Mouse (Mus musculus) heart, adult 2 months (tissue): Measurements from ENCODE around the gene Atp6v0d1. TPM values are rescaled to one million over a fixed set of nuclear protein-coding genes. Genes with fewer than 3 reads are reported as not detected.
A peak's percentile ranks its signal among the peaks of the same experiment; 100 is the strongest.

Source experiments
- DNase-seq, 2 experiments: peaks; one replicate each; pipeline ENCODE4 v3.0.0; 2021
- H3K27ac ChIP-seq: fragments of 200-600 bp; 2 replicates; pipeline ENCODE4 v1.8.1; 2022
- H3K27me3 ChIP-seq: fragments of 200-500 bp; 2 replicates; pipeline ENCODE4 v1.6.1; 2012; ENCODE audit warnings: mild to moderate bottlenecking, low read length, inconsistent platforms, mixed read lengths; ENCODE audit not compliant: control insufficient read depth, insufficient read depth
- H3K36me3 ChIP-seq: fragments of 200-500 bp; 2 replicates; pipeline ENCODE4 v1.6.1; 2012; ENCODE audit warnings: low read length, inconsistent platforms; ENCODE audit not compliant: control insufficient read depth, insufficient read depth
- H3K4me1 ChIP-seq: fragments of 200-500 bp; 2 replicates; pipeline ENCODE4 v1.6.1; 2011; ENCODE audit warnings: low read length; ENCODE audit not compliant: control insufficient read depth, insufficient read depth
- H3K4me3 ChIP-seq: fragments of 200-600 bp; 2 replicates; pipeline ENCODE4 v1.8.1; 2022
- H3K79me2 ChIP-seq: fragments of 200-500 bp; replicated peaks from 2 replicates; pipeline ENCODE4 v1.6.1; 2012; ENCODE audit warnings: mild to moderate bottlenecking, inconsistent platforms, low read length, moderate library complexity, mixed read lengths; ENCODE audit not compliant: control insufficient read depth, insufficient read depth
- H3K9ac ChIP-seq: fragments of 200-500 bp; 2 replicates; pipeline ENCODE4 v1.6.1; 2012; ENCODE audit warnings: low read depth, mild to moderate bottlenecking, control low read depth, inconsistent platforms, low read length, mixed read lengths
- CTCF ChIP-seq: fragments of 200-600 bp; IDR thresholded peaks from 2 replicates; pipeline ENCODE4 v1.8.1; 2022; ENCODE audit warnings: antibody characterized with exemption, mild to moderate bottlenecking, moderate library complexity
- EP300 ChIP-seq: fragments of 200-500 bp; IDR thresholded peaks from 2 replicates; pipeline ENCODE4 v1.6.1; 2011; ENCODE audit warnings: low read depth, low read length, control low read depth; ENCODE audit not compliant: insufficient read depth
- POLR2A ChIP-seq: fragments of 200-500 bp; IDR thresholded peaks from 2 replicates; pipeline ENCODE4 v1.6.1; 2011; ENCODE audit warnings: mild to moderate bottlenecking, low read depth, low read length, control low read depth; ENCODE audit not compliant: insufficient read depth
- WGBS: fragments of 180-500 bp; shearing (Covaris S2); methylation state at CpG from one replicate; pipeline ENCODE4 v1.1.7; 2018; 5-methylcytosine and 5-hydroxymethylcytosine counted together
- intact Hi-C: fragments of 180-260 bp; cut with DNase I; formaldehyde crosslinking; loops from one replicate; pipeline ENCODE4 v1.15.1; 2025
- polyA plus RNA-seq: library from polyadenylated mRNA; depleted of rRNA; stranded (reverse); fragments of >200 nt; gene quantifications from 2 replicates; pipeline ENCODE4 v1.2.3, GENCODE M21; 2012
- total RNA-seq, 2 experiments: library from RNA; stranded (reverse); gene quantifications; 2 replicates each; pipeline ENCODE4 v1.2.3; 2021

Gene Atp6v0d1
- total and polyA plus RNA-seq, 3 experiments: 46.4 to 61.7 (median 48.9) TPM

GRCm38 (mm10) chr8:105489281-105489680 is 76.6 kb downstream of the Atp6v0d1 start:
- H3K27me3 ChIP-seq: no peaks in the 10 kb centered on the region
- TF ChIP-seq EP300 (no peak), POLR2A (no peak), CTCF (no peak)
- no peak overlapping the region for H3K4me3 ChIP-seq
- no peaks in the 10 kb centered on the region for H3K36me3 ChIP-seq
- H3K4me1 ChIP-seq: no peaks in the 10 kb centered on the region; the same call in 1 of the 2 replicates
- no peaks in the 10 kb centered on the region; the same call in 1 of the 2 replicates for H3K79me2 ChIP-seq
- WGBS: 61% methylated on average over 1 of the region's 1 CpGs
- DNase-seq: no peak
- H3K27ac ChIP-seq: no peak overlapping the region
- no peak overlapping the region for H3K9ac ChIP-seq
- intact Hi-C loops: no loop called here

DNA sequence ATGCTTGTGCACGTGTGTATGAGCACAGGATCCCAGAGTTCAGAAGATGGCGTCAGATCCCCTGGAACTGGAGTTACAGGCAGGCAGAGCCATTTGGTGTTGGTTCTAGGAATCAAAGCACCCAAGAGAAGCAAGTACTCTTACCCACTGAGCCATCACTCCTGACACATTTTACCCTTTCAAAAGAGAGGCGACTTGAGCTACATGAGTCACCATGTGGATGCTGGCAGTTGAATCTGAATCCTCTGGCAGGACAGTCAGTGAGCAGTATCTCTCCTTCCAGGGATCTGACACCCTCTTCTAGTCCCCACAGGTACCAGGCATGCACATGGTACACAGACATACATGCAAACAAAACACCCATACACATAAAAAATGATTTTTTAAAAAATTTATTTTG is 77.8 kb downstream of the Atp6v0d1 start:
- H3K4me3 ChIP-seq: no peak overlapping the region
- H3K79me2 ChIP-seq: no peaks in the 10 kb centered on the region; the same call in 1 of the 2 replicates
- no peak for TF ChIP-seq POLR2A
- TF ChIP-seq CTCF: no peak
- TF ChIP-seq EP300: no peak
- intact Hi-C loops: no loop called here
- H3K27me3 ChIP-seq: no peaks in the 10 kb centered on the region
- WGBS: 75% methylated on average over 3 of the region's 3 CpGs
- no peak overlapping the region for H3K27ac ChIP-seq
- peaks cover 2% of the 10 kb centered on the region; the same call in 1 of the 2 replicates for H3K36me3 ChIP-seq
- H3K4me1 ChIP-seq: no peaks in the 10 kb centered on the region; the same call in 1 of the 2 replicates
- H3K9ac ChIP-seq: no peak overlapping the region
- no peak for DNase-seq

DNA sequence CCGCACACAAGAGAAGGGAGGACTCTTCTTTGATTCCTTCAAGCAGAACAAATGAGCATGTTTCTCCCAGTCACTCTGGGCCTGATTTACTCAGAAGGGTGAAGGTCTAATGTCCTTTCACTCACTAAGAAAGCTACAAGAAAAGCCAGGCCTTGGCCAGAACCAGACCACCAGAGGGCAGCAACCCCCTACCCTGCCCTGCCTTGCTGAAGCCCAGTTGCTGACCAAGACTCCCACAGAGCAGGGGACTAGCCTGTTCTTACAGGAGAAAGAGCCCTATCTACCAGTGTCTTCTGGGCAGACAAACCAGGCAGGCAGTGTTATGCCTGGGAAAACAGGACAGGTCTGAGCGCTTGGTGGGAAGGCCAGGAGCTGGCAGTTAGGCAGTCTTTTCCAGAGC is 81.5 kb downstream of the Atp6v0d1 start:
- Histone ChIP-seq H3K9ac (no peak overlapping the region), H3K4me1 (no peaks in the 10 kb centered on the region; the same call in 1 of the 2 replicates), H3K79me2 (no peaks in the 10 kb centered on the region), H3K27me3 (no peaks in the 10 kb centered on the region), H3K27ac (peak overlapping the region; percentile 60), H3K4me3 (no peak overlapping the region), H3K36me3 (peaks cover 2% of the 10 kb centered on the region; the same call in 1 of the 2 replicates)
- 49% methylated on average over 2 of the region's 2 CpGs for WGBS
- 0 out of 2 replicates have a peak, but pooled peaks have one; percentile 39 for TF ChIP-seq EP300
- TF ChIP-seq POLR2A: no peak
- peak; percentile 76 for TF ChIP-seq CTCF
- peak; percentile 67 to 77 for DNase-seq
- intact Hi-C loops: loop anchor here (1.0 kb wide), 1 partner anchor 70 kb away; no protein-coding TSS in a partner anchor

GRCm38 (mm10) chr8:105484030-105484368 is 81.8 kb downstream of the Atp6v0d1 start:
- TF ChIP-seq POLR2A (no peak), CTCF (no peak), EP300 (no peak)
- Histone ChIP-seq H3K9ac (no peak overlapping the region), H3K79me2 (no peaks in the 10 kb centered on the region), H3K4me1 (no peaks in the 10 kb centered on the region; the same call in 1 of the 2 replicates), H3K27me3 (no peaks in the 10 kb centered on the region), H3K36me3 (peaks cover 2% of the 10 kb centered on the region; the same call in 1 of the 2 replicates), H3K4me3 (no peak overlapping the region), H3K27ac (peak overlapping the region; percentile 60)
- DNase-seq: no peak
- 59% methylated on average over 3 of the region's 3 CpGs for WGBS
- intact Hi-C loops: loop anchor here (1.0 kb wide), 1 partner anchor 70 kb away; no protein-coding TSS in a partner anchor

GRCm38 (mm10) chr8:105483212-105484029 is 82.4 kb downstream of the Atp6v0d1 start:
- Histone ChIP-seq H3K27ac (peak overlapping the region; percentile 21), H3K9ac (no peak overlapping the region), H3K27me3 (no peaks in the 10 kb centered on the region), H3K79me2 (no peaks in the 10 kb centered on the region), H3K4me1 (no peaks in the 10 kb centered on the region; the same call in 1 of the 2 replicates), H3K36me3 (peaks cover 2% of the 10 kb centered on the region; the same call in 1 of the 2 replicates), H3K4me3 (no peak overlapping the region)
- WGBS: 57% methylated on average over 14 of the region's 14 CpGs
- intact Hi-C loops: loop anchor here (1.0 kb wide), 2 partner anchors 50 to 71 kb away; no protein-coding TSS in a partner anchor
- TF ChIP-seq EP300 (0 out of 2 replicates have a peak, but pooled peaks have one; percentile 4), CTCF (peak; percentile 83), POLR2A (no peak)
- peak in 1 of 2 experiments; percentile 70 for DNase-seq

DNA sequence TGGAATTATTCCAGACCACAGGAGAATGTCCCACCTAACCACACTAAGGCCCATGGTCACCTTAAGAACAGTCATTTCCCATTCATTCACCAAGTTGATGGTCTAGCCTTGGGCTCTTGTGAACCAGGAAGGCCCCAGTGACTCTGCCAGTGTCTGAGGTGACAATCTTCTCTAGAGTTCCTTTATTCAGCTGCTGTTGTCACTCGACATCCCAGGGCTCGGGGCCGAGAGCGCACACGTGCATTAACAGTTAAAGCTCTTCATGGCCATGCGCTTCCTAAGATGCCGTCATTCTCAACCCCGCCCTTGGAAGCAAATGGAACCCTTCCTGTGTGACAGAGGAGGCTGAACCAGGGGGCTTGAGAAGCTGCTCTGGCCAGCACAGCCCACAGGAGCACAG is 83.7 kb downstream of the Atp6v0d1 start:
- H3K27ac ChIP-seq: no peak overlapping the region
- no peak overlapping the region for H3K4me3 ChIP-seq
- no peaks in the 10 kb centered on the region for H3K79me2 ChIP-seq
- no peak for DNase-seq
- TF ChIP-seq POLR2A: no peak
- no peak for TF ChIP-seq EP300
- no peak for TF ChIP-seq CTCF
- peaks cover 2% of the 10 kb centered on the region; the same call in 1 of the 2 replicates for H3K36me3 ChIP-seq
- no peak overlapping the region for H3K9ac ChIP-seq
- H3K4me1 ChIP-seq: no peaks in the 10 kb centered on the region; the same call in none of the 2 replicates
- 85% methylated on average over 8 of the region's 8 CpGs for WGBS
- intact Hi-C loops: no loop called here
- H3K27me3 ChIP-seq: no peaks in the 10 kb centered on the region
